Mouse (Mus musculus) right cerebral cortex, postnatal 25 days (tissue): Measurements from ENCODE around the gene St6galnac4.
A peak's percentile ranks its signal among the peaks of the same experiment; 100 is the strongest.

Experiments
- DNase-seq: peaks from one replicate; pipeline ENCODE4 v3.0.0; 2022

The St6galnac4 gene

GRCm38 (mm10) chr2:32604631-32605030, 17.7 kb downstream of the St6galnac4 start:
- no peak for DNase-seq

GRCm38 (mm10) chr2:32606161-32607142, 19.6 kb downstream of the St6galnac4 start:
- DNase-seq: peak; percentile 88

- peak; percentile 41 for DNase-seq
Observed at GRCm38 (mm10) chr2:32607262-32607947, 20.5 kb downstream of the St6galnac4 start.

- peak; percentile 44 for DNase-seq
Observed at GRCm38 (mm10) chr2:32608141-32608777, 21.4 kb downstream of the St6galnac4 start.

GRCm38 (mm10) chr2:32608778-32609435, 22.0 kb downstream of the St6galnac4 start:
- no peak for DNase-seq

- peak; percentile 60 for DNase-seq
Observed at GRCm38 (mm10) chr2:32610610-32611229, 23.8 kb downstream of the St6galnac4 start.

- no peak for DNase-seq
Observed at GRCm38 (mm10) chr2:32612274-32612673, 25.4 kb downstream of the St6galnac4 start.

- DNase-seq: no peak
Observed at GRCm38 (mm10) chr2:32617109-32617508, 30.2 kb downstream of the St6galnac4 start.

- no peak for DNase-seq
Observed at GRCm38 (mm10) chr2:32617601-32618000, 30.7 kb downstream of the St6galnac4 start.

- DNase-seq: no peak
Observed at GRCm38 (mm10) chr2:32618051-32618450, 31.2 kb downstream of the St6galnac4 start.

- no peak for DNase-seq
Observed at GRCm38 (mm10) chr2:32620682-32621516, 34.0 kb downstream of the St6galnac4 start.

- DNase-seq: no peak
Observed at GRCm38 (mm10) chr2:32621517-32621859, 34.6 kb downstream of the St6galnac4 start, which contains the start of gene Ak1. Gene Ak1, plus strand, starts transcription at chr2:32621758.

GRCm38 (mm10) chr2:32624111-32624748, 37.3 kb downstream of the St6galnac4 start:
- no peak for DNase-seq

GRCm38 (mm10) chr2:32625212-32625872, 38.4 kb downstream of the St6galnac4 start:
- peak; percentile 93 for DNase-seq

- peak; percentile 76 for DNase-seq
Observed at GRCm38 (mm10) chr2:32625873-32626694, 39.2 kb downstream of the St6galnac4 start.

GRCm38 (mm10) chr2:32627266-32628043, 40.6 kb downstream of the St6galnac4 start:
- no peak for DNase-seq

GRCm38 (mm10) chr2:32628044-32628550, 41.2 kb downstream of the St6galnac4 start:
- DNase-seq: no peak

GRCm38 (mm10) chr2:32628729-32629128, 41.8 kb downstream of the St6galnac4 start:
- peak; percentile 57 for DNase-seq
